Mouse (Mus musculus) heart, embryonic 13.5 days (tissue): ENCODE measurements around the gene Arpin. TPM values are rescaled to one million over a fixed set of nuclear protein-coding genes. Genes with fewer than 3 reads are reported as not detected.

ENCODE experiments used
- ATAC-seq: fragments of 200-750 bp; cut with Nextera tagmentation; 2 replicates; pipeline ENCODE4 v1.8.0; 2017; ENCODE audit warnings: moderate TSS enrichment; ENCODE audit not compliant: insufficient number of reproducible peaks, low FRiP score, low TSS enrichment; ENCODE audit errors: extremely low read depth
- H3K27ac ChIP-seq: fragments of 300-500 bp; sonication (generic); replicated peaks from 2 replicates; pipeline ENCODE4 v1.5.1; 2015; ENCODE audit warnings: moderate library complexity, mild to moderate bottlenecking, inconsistent platforms
- H3K27me3 ChIP-seq: fragments of 300-500 bp; sonication (generic); replicated peaks from 2 replicates; pipeline ENCODE4 v1.6.1; 2015; ENCODE audit warnings: mild to moderate bottlenecking, inconsistent platforms
- H3K36me3 ChIP-seq: fragments of 300-500 bp; sonication (generic); 2 replicates; pipeline ENCODE4 v1.6.1; 2015; ENCODE audit warnings: mild to moderate bottlenecking, inconsistent platforms
- H3K4me1 ChIP-seq: fragments of 300-500 bp; sonication (generic); 2 replicates; pipeline ENCODE4 v1.6.1; 2015; ENCODE audit warnings: inconsistent platforms
- H3K4me2 ChIP-seq: fragments of 300-500 bp; sonication (generic); 2 replicates; pipeline ENCODE4 v1.6.1; 2015; ENCODE audit warnings: inconsistent platforms, mild to moderate bottlenecking, moderate library complexity
- H3K4me3 ChIP-seq: fragments of 300-500 bp; sonication (generic); 2 replicates; pipeline ENCODE4 v1.5.1; 2015; ENCODE audit warnings: moderate library complexity, mild to moderate bottlenecking, inconsistent platforms
- H3K9ac ChIP-seq: fragments of 300-500 bp; sonication (generic); 2 replicates; pipeline ENCODE4 v1.6.1; 2015; ENCODE audit warnings: inconsistent platforms, mild to moderate bottlenecking, moderate library complexity
- H3K9me3 ChIP-seq: fragments of 300-500 bp; sonication (generic); 2 replicates; pipeline ENCODE4 v1.6.1; 2016; ENCODE audit warnings: inconsistent platforms
- WGBS: fragments of 180-500 bp; shearing (Covaris S2); methylation state at CpG from one replicate; pipeline ENCODE4 v1.1.7; 2015; ENCODE audit warnings: mixed read lengths; 5-methylcytosine and 5-hydroxymethylcytosine counted together
- polyA plus RNA-seq: library from polyadenylated mRNA; unstranded; fragments of >200 nt; fragmentation: Nextera tagmentation; extraction: Ambion mirVana; gene quantifications from 2 replicates; pipeline ENCODE4 v1.2.1, GENCODE M21; 2015

Arpin gene
- polyA plus RNA-seq: 27.8 and 28.5 TPM in 2 replicates

GRCm38 (mm10) chr7:79934862-79935510, at the start of gene Arpin:
Arpin (minus strand) TSS chr7:79935359.
- WGBS: 2% methylated on average over 32 of the region's 32 CpGs
- Histone ChIP-seq H3K4me1 (peaks cover 21% of the 10 kb centered on the region), H3K4me2 (peak within 1 kb of the TSS; percentile 84), H3K27me3 (no peaks in the 10 kb centered on the region), H3K9ac (peak within 1 kb of the TSS; percentile 88), H3K4me3 (peak within 1 kb of the TSS; percentile 78), H3K36me3 (no peaks in the 10 kb centered on the region), H3K9me3 (no peaks in the 10 kb centered on the region), H3K27ac (peak within 1 kb of the TSS; percentile 83)
- peak; percentile 48; the same call in 1 of the 2 replicates for ATAC-seq

DNA sequence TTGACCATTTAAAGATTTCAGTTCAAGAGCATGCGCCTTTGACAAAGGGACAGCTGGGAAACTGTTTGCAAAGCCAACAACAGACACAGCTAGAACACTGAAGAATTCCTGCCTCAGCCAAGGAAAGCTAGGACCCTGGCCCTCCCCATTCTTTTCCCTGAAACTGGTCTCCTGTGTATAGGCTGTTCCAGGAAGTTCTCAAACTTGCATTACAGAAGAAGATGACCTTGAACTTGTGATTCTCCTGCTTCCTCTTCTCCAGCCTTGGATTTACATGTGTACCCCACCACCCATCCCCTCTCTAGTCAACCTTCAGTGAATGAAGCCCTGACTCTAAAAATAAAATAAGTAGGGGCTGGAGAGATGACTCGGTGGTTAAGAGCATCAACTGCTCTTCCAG, 40.2 kb upstream of the Arpin start:
- Histone ChIP-seq H3K27me3 (no peaks in the 10 kb centered on the region), H3K4me3 (no peak overlapping the region), H3K27ac (no peak overlapping the region), H3K36me3 (no peaks in the 10 kb centered on the region), H3K4me2 (no peak overlapping the region), H3K9me3 (no peaks in the 10 kb centered on the region), H3K9ac (no peak overlapping the region), H3K4me1 (no peaks in the 10 kb centered on the region)
- WGBS: 79% methylated on average over 2 of the region's 2 CpGs
- no peak for ATAC-seq

DNA sequence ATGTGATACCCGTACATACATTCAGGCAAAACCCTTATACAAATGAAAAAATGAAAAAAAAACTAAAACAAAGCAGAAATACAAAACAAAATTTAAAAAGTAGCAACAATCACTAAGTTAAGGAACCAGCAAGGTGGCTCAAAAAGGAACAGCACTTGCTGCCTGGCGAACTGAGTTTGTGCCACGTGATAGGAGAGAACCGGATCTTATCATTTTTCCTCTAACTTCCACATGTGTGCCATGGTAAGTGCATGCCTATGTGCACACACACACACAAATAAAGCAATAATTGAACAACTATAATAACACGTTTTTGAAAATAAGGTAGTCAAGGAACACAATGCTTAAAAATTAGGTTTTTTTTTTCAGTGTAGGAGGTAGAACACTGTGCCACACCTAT, 37.0 kb upstream of the Arpin start:
- H3K27me3 ChIP-seq: no peaks in the 10 kb centered on the region
- H3K27ac ChIP-seq: no peak overlapping the region
- ATAC-seq: no peak
- H3K9me3 ChIP-seq: no peaks in the 10 kb centered on the region
- no peak overlapping the region for H3K4me3 ChIP-seq
- no peak overlapping the region for H3K9ac ChIP-seq
- WGBS: 74% methylated on average over 5 of the region's 5 CpGs
- H3K36me3 ChIP-seq: no peaks in the 10 kb centered on the region
- no peak overlapping the region for H3K4me2 ChIP-seq
- H3K4me1 ChIP-seq: no peaks in the 10 kb centered on the region

GRCm38 (mm10) chr7:79970336-79970735, 35.2 kb upstream of the Arpin start:
- 42% methylated on average over 1 of the region's 1 CpGs for WGBS
- no peak overlapping the region for H3K4me2 ChIP-seq
- no peaks in the 10 kb centered on the region for H3K27me3 ChIP-seq
- H3K36me3 ChIP-seq: no peaks in the 10 kb centered on the region
- H3K27ac ChIP-seq: no peak overlapping the region
- H3K9ac ChIP-seq: no peak overlapping the region
- H3K9me3 ChIP-seq: no peaks in the 10 kb centered on the region
- ATAC-seq: no peak
- no peaks in the 10 kb centered on the region for H3K4me1 ChIP-seq
- H3K4me3 ChIP-seq: no peak overlapping the region

DNA sequence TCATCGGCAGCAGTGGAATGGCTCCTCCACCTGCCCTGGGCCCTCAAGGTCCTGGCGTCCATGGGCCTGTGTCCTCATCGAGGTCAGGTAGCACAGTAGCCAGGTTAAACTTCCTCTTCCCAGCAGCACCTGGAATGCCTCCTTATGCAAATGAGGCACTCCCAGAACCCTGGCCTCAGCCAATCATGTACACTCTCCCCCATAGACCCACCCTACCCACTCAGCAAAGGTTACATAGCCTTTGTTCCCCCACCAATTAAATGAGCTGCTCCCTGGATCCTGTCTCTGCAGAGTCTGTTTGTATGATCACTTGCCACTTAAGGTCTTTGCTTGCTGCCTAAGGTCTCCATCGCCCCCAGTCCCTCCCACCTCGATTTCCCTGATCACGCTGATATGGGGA, 33.2 kb upstream of the Arpin start:
- no peak overlapping the region for H3K4me2 ChIP-seq
- H3K4me3 ChIP-seq: no peak overlapping the region
- no peak for ATAC-seq
- H3K9me3 ChIP-seq: no peaks in the 10 kb centered on the region
- no peak overlapping the region for H3K27ac ChIP-seq
- no peaks in the 10 kb centered on the region for H3K36me3 ChIP-seq
- no peaks in the 10 kb centered on the region for H3K4me1 ChIP-seq
- WGBS: 66% methylated on average over 6 of the region's 6 CpGs
- no peaks in the 10 kb centered on the region for H3K27me3 ChIP-seq
- H3K9ac ChIP-seq: no peak overlapping the region

DNA sequence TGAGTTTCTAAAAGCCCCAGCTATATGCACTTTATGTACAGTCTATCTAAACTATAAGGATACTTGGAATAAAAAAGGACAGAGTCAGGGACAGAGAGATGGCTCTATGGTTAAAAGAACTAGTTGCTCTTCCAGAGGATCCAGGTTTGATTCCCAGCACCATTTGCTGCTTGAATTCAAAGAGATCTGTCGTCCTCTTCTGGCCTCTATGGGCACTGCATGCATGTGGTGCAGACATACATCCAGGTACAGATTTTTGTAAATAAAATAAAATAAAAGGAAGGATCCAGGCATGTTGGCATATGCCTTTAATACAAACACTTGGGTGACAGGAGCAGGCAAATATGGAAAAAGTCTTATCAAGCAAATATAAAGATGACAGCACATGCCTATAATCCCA, 26.4 kb upstream of the Arpin start:
- ATAC-seq: no peak
- Histone ChIP-seq H3K27ac (no peak overlapping the region), H3K9ac (no peak overlapping the region), H3K36me3 (no peaks in the 10 kb centered on the region), H3K27me3 (no peaks in the 10 kb centered on the region), H3K4me3 (no peak overlapping the region), H3K4me2 (no peak overlapping the region), H3K4me1 (no peaks in the 10 kb centered on the region), H3K9me3 (no peaks in the 10 kb centered on the region)
- 33% methylated on average over 1 of the region's 1 CpGs for WGBS

DNA sequence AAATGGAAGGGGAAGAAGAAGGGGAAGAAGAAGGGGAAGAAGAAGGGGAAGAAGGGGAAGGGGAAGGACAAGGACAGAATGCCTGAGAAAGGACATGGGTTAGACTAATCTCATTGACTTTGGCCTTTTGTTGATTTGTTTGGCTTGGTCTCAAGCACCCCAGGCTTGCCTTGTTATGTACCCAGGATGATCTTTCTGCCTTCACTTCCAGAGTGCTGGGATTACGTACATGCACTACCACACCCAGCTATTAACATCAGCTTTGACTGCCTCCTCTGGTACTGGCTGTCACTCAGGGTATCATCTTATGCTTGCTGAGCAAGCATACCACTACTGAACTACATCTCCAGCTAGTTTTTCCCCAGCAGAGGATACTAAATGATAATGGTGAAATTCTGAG, 21.0 kb upstream of the Arpin start:
- Histone ChIP-seq H3K36me3 (no peaks in the 10 kb centered on the region), H3K4me3 (no peak overlapping the region), H3K9ac (no peak overlapping the region), H3K27ac (no peak overlapping the region), H3K4me2 (no peak overlapping the region), H3K4me1 (no peaks in the 10 kb centered on the region), H3K9me3 (peaks cover 7% of the 10 kb centered on the region; the same call in 1 of the 2 replicates), H3K27me3 (no peaks in the 10 kb centered on the region)
- no peak for ATAC-seq
- 69% methylated on average over 1 of the region's 1 CpGs for WGBS

DNA sequence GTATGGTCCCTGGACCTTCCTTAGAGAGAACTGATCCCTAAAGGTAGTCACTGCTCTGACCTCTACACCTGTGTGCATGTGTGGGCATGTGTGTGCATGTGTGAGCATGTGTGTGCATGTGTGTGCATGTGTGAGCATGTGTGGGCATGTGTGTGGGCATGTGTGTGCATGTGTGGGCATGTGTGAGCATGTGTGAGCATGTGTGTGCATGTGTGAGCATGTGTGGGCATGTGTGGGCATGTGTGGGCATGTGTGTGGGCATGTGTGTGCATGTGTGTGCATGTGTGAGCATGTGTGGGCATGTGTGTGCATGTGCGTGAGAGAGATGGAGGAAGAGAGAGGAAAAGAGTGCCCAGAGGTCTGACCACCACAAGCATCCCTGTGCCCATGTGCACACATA, 19.7 kb upstream of the Arpin start:
- no peak for ATAC-seq
- H3K27me3 ChIP-seq: no peaks in the 10 kb centered on the region
- H3K36me3 ChIP-seq: no peaks in the 10 kb centered on the region
- H3K4me1 ChIP-seq: no peaks in the 10 kb centered on the region
- H3K9me3 ChIP-seq: peaks cover 7% of the 10 kb centered on the region; the same call in 1 of the 2 replicates
- H3K4me3 ChIP-seq: no peak overlapping the region
- 89% methylated on average over 1 of the region's 1 CpGs for WGBS
- H3K9ac ChIP-seq: no peak overlapping the region
- H3K27ac ChIP-seq: no peak overlapping the region
- H3K4me2 ChIP-seq: no peak overlapping the region

DNA sequence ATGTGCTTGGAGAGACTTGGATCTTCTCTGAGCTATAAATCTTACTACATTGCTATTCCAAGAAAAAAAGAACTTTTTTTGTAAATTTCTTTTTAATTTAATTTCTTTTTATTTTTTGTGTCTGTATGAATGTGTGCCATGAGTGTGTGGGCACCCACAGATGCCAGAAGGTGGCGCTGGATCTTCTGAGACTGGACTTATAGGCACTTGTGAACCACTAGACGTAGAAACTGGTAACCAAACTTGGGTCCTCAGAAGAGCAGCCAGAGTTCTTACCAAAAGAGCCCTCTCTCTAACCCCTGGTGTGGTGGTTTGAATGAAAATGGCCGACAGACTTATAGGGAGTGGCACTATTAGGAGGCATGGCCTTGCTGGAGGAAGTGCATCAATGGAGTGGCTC, 15.9 kb upstream of the Arpin start:
- 58% methylated on average over 3 of the region's 3 CpGs for WGBS
- no peak overlapping the region for H3K27ac ChIP-seq
- no peak overlapping the region for H3K4me2 ChIP-seq
- no peak overlapping the region for H3K9ac ChIP-seq
- no peak for ATAC-seq
- H3K36me3 ChIP-seq: no peaks in the 10 kb centered on the region
- H3K27me3 ChIP-seq: no peaks in the 10 kb centered on the region
- H3K4me3 ChIP-seq: no peak overlapping the region
- no peaks in the 10 kb centered on the region for H3K4me1 ChIP-seq
- H3K9me3 ChIP-seq: 0 out of 2 replicates have a peak, but pooled peaks cover 7% of the 10 kb centered on the region

DNA sequence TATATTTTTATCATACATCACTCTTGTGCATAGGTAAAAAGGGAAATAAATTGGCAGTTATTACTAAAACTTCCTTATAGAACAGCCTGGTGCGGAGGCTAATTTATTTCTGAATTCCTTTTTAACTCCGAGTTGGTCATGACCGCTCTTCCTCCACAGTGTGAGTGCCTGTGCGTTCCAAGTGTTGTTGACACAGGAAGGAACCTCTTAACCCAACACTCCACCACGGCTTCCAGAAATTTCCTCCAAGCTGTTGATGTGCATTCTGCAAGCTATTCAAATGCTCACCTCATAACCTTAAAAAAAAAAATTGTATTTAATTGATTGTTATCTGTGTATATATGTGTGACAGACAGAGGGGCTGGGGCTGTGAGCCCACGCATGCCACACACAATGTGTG, 15.1 kb upstream of the Arpin start:
- Histone ChIP-seq H3K4me2 (no peak overlapping the region), H3K4me1 (no peaks in the 10 kb centered on the region), H3K27me3 (no peaks in the 10 kb centered on the region), H3K4me3 (no peak overlapping the region), H3K36me3 (no peaks in the 10 kb centered on the region), H3K9me3 (0 out of 2 replicates have a peak, but pooled peaks cover 7% of the 10 kb centered on the region), H3K27ac (no peak overlapping the region), H3K9ac (no peak overlapping the region)
- ATAC-seq: no peak
- 67% methylated on average over 6 of the region's 6 CpGs for WGBS

GRCm38 (mm10) chr7:79935511-79936205, 499 bp upstream of the Arpin start:
- peak overlapping the region; percentile 83 for H3K27ac ChIP-seq
- no peak for ATAC-seq
- peaks cover 21% of the 10 kb centered on the region for H3K4me1 ChIP-seq
- H3K4me3 ChIP-seq: peak overlapping the region; percentile 78
- peak overlapping the region; percentile 84 for H3K4me2 ChIP-seq
- H3K36me3 ChIP-seq: no peaks in the 10 kb centered on the region
- no peaks in the 10 kb centered on the region for H3K27me3 ChIP-seq
- WGBS: 15% methylated on average over 19 of the region's 19 CpGs
- peak overlapping the region; percentile 88 for H3K9ac ChIP-seq
- H3K9me3 ChIP-seq: no peaks in the 10 kb centered on the region

DNA sequence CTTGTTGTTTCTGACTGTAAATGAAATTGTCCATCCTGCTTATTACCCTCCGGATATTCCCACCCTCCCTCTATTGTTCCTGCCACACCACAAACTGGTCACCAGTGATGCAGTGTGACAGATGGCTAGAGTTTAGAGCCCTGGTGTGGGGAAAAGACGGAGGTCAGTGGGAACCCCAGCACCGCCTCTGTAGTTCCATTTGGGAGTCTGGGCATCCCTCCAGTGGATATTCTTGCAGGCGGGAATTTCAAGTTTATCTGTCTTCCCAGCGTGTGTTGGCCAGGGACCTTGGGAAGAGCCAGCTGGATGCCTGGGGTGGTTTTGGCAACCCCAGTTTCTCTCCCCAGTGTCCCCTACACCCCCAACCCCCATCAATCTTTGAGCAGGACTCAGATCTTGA, 698 bp downstream of the Arpin start:
- peaks cover 21% of the 10 kb centered on the region for H3K4me1 ChIP-seq
- H3K27me3 ChIP-seq: no peaks in the 10 kb centered on the region
- H3K36me3 ChIP-seq: no peaks in the 10 kb centered on the region
- H3K9me3 ChIP-seq: no peaks in the 10 kb centered on the region
- peak overlapping the region; percentile 78 for H3K4me3 ChIP-seq
- H3K4me2 ChIP-seq: peak overlapping the region; percentile 84
- no peak for ATAC-seq
- H3K27ac ChIP-seq: peak overlapping the region; percentile 83
- H3K9ac ChIP-seq: peak overlapping the region; percentile 88
- WGBS: 29% methylated on average over 5 of the region's 5 CpGs
